Mouse (Mus musculus): ENCODE data around the gene Ndrg3.
"Not testable (repeated sequence)": the region's sequence is repeated elsewhere in the genome, so short reads cannot be mapped to it uniquely, and the experiment has no call there.

Gene Ndrg3

DNA sequence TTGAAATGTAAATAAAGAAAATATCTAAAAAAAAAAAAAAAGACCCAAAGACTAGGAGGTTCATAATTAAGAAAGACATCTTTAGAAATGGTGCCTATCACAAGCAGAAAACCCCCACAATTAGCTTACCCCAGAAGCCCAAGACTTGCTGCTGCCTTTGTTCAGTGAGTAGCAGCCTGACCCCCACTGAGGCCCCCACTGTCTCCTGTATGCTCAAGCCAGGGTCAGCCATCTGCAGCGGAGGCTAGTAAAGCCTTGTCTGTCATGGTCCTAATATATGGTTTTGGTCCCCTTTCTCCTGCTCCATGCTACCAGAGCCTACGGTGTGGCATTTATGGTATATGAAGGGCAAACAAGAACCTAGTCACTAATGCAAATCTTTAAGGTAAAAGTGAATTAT is 90.5 kb downstream of the Ndrg3 start:
- no peak for DNase-seq (ENCODE audit: low read depth)

DNA sequence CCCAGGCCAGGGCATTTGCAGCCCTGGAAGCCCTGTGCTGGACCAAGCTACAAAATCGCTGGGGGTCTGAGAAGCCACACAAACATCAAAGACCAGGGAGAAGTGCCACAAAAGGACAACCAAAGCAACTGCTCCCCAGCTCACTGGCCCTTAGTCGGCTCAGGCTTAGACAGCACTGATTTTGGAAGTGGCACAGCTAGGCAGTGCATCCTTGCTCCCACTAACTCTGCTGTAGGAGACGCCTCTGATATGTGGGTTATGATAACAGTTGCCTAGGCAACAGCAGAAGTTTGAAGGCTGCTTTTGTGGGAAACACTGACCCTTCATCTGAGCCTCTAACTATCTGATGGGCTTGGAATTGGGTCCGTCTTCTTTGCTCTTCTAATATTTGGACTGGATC is 92.7 kb downstream of the Ndrg3 start:
- DNase-seq (ENCODE audit: low read depth): no peak

DNA sequence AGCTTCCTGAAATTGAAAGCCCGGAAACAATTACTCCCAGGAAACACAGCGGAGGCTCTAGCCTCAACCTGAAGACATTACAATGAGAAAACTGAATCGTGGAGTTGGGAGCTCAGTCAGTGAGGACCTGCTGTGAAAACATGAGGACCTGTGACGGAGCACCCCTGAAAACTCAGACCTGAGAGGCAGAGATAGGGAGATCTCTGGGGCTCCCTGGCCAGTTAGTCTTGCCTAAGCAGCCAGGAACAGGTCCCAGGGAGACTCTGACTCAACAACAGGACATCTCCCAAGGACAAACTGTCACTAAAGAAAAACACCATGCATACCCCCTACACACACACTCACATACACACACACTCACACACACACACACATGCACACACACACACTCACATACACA is 93.5 kb downstream of the Ndrg3 start:
- DNase-seq (ENCODE audit: low read depth): no peak

DNA sequence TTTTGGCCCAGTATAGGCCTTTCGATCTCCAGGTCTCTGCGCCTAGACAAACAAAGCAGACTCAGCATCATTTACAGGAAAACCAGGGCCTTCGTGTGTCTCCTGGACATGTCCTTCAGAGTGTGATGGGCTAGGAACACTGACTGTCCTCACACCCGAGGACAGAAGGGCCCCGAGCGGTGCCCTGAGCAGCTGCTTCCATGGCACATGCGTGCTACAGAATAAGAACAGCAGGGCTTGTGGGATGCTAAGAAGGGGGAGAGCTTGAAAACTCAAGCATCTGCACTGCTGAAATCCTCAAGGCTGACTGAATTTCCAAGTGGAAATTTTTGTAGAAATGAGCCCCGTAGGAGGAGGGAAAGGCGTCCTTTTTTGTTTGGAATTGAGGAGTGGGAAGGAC is 94.8 kb downstream of the Ndrg3 start:
- no peak for DNase-seq (ENCODE audit: low read depth)

DNA sequence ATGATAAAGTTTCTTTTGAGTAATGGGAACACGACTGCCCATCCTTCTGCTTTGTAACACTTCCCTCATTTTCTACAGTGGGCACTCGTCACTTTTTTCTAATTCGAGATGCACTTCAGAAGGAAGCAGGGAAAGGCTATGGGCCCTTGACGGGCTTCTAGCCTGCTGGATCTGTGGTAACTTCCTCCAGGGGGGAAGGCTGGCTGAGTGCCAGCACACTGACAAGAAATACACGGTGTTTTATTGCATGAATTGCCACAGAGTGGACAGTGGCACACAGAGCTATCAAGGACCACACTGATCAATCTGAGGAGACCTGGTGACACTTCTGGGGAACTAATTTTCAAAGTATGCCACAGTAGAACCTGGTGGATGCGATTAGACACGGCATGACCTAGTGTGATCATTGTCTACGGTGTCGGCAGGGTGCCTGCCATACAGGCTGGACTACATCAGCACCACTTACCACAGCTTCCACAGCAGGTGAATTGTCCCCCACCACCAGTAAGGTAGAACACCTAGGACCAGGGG is 95.4 kb downstream of the Ndrg3 start:
- no peak for DNase-seq (ENCODE audit: low read depth)

DNA sequence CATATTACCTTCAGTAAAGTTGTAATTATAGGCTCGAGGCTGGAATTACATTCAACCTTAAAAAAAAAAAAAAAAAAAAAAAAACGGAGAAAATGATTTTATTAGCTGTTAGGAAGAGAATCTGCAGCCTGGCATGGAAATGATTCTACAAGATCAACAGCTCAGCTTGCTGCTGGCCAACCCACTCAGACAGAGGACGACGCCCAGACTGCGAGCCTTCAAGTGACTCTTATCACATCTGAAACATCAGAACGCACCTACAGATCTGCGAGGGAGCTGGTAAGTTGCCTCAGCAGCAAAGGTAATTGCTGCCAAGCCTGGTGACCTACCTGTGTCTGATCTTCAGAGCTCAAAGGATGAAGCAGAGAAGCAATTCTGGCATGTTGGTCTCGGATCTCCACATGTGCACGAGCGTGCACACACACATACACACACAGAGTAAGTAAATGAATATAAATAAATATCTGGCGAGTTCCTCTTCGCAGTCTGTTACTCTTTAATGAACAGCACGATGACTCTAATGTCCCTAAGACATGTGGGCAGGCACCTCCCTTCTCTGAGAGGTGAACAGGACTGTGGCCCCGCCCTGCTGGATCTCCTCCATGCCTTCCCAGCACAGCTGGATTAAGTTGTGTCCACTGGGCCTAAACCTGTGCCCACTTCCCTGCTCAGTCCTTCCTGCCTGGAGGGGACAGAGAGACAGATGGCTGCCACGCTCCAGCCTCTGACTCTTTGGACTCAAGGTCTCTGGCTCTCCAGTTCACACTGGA is 97.2 kb downstream of the Ndrg3 start:
- no peak for DNase-seq (ENCODE audit: low read depth)

DNA sequence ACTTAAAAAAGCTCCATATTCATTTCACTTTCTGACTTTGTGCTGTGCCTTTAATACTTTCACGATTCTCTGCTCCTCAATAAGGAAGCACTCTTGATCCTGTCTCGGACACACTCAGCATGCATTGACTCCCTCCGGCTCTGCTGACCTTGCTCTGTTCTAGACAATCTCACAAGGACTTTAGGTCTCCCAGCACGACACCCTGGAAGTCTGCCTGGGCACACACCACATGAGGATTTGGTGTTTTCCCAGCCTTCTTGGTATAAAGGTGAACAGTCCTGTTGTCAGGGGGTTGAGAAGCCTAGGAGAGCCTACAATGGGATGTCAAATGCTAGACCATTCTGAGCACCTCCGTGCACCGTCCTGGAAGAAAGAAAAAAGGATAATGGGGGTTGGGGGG is 99.0 kb downstream of the Ndrg3 start:
- no peak for DNase-seq (ENCODE audit: low read depth)

DNA sequence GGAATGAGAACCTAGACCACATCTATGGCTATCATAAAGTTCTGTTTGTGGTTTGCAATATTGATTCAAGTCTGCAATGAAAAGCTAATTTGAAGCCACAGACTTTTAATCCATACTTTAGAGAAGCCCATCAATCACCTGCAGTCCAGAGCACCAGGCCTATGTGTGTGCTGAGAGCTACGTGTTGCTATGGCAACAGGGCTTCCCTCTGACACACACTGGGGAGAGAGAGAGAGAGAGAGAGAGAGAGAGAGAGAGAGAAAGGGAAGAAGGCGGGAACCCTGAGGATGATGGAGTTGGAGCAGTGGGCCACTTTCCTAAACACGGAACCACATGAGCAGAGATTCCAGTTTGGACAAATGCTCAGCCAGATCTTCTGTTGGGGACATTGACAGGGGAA is 99.6 kb downstream of the Ndrg3 start:
- DNase-seq (ENCODE audit: low read depth): no peak

DNA sequence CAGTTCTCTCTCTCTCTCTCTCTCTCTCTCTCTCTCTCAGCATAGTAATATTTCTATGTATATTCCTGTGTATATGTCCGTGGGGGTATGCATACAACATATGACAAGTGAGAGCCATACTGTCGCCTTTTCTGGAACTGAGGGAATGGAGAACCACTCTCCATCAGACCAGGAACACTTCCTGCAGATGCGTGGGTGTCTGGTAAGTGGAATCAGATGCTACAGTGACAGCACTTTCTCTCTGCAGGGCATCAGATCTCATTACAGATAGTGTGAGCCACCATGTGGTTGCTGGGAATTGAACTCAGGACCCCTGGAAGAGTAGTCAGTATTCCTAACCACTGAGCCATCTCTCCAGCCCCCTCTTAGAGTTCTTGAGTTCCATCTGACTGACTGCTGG is 103.4 kb downstream of the Ndrg3 start:
- no peak for DNase-seq (ENCODE audit: low read depth)

DNA sequence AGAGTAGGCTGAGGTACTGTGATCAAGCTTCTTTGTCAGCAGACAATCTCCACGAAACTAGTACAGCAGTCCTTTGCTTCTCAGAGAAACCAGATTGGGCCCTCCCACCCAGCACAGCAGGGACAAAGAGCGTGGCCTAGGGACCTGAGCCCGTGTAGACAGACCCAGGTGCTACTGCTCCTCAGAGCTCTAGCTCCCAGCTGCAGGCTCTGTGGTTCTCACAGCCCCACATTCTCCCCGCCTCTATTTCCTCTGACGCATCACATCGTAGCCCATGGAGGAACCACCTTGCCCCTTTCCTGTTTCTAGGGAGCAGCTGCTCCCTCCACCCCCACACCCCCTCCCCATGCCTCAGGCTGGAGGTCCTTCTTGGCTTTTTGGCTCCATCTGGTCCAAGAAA is 104.8 kb downstream of the Ndrg3 start, which contains the start of gene Sla2:
Gene Sla2 (minus strand): TSS at position 176 of the 400 bp plus-strand sequence.
- peak; percentile 54 for DNase-seq (ENCODE audit: low read depth)

DNA sequence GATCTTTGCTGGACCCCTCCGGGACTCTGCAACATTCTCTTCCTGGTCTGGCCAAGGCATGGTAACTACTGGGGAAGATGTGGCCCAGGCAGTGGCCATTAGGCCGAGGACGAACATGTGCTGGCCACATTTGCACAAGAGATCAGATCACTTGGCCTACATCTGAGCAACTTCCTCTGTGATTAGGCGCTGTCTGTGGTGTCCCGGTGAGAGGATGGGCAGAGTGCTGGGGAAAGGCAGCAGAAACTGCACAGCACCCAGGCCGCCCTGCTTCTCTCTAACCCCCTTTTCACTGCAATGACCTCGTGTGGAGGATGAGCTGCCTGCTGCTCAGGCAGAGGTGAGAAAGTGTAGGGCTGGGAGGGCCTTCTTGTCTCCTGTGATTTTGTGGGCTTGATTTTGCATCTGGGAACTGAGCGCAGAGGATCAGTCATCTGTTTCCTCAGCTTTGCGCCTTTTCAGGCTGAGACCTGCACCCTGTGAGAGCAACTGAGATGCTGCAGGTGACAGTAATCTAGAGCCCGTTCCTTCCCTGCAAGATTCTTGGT is 105.7 kb downstream of the Ndrg3 start:
- DNase-seq (ENCODE audit: low read depth): no peak

DNA sequence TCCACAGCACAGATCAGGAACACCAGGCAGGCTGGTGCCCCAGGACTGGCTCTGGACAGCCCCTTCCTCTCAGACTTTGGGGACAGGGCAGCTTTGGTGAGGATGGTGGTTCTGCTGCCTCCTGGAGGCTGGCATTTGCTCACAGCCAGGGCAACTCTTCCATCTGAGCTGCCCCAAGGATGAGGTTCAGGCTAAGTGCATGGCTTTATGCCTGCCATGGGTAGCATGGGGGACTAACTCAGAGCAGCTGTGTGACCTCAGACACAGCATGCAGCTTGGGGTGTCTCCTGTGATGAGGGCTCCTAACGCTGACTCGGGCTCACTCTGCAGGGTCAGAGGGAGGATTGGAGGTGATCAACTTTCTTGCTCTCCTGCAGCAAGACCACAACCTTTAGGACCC is 106.2 kb downstream of the Ndrg3 start:
- DNase-seq (ENCODE audit: low read depth): not testable (repeated sequence)

DNA sequence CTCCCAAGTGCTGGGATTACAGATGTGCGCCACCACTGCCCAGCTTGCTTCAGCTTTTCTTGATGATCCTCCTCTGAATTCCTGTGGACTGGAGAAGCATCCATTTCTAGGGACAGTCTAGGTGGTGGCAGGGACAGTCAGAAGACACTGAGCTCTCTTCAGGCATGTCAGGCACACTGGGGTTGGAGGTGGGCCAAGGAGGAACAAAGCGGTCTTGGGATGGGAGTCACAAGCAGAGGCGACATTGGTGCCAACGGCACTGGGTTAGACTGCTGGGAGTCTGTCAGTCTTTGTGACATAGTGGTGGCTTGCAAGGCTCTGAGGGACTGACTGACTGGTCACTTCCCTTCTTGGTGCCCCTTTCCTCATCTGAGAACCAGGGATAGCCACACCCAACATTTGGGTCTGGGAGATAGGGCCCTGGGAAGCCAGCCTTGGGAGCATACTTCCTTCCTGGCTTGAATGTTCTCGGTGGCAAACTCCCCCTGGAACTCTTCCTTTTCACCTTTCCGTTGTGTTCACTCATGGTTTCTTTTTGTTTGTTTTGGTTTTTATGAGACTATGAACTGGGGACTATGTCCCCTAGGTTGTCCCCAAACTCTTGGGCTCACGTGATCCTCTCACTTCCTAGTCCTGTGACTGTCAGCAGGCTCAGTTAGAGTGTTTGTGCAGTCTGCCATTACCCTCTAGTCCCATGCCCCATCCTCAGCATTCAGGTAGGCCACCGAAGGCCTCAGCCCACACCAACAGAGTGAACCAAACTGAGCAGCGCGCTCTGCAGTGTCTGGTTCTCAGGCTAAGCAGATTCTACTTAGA is 107.3 kb downstream of the Ndrg3 start:
- DNase-seq (ENCODE audit: low read depth): no peak

DNA sequence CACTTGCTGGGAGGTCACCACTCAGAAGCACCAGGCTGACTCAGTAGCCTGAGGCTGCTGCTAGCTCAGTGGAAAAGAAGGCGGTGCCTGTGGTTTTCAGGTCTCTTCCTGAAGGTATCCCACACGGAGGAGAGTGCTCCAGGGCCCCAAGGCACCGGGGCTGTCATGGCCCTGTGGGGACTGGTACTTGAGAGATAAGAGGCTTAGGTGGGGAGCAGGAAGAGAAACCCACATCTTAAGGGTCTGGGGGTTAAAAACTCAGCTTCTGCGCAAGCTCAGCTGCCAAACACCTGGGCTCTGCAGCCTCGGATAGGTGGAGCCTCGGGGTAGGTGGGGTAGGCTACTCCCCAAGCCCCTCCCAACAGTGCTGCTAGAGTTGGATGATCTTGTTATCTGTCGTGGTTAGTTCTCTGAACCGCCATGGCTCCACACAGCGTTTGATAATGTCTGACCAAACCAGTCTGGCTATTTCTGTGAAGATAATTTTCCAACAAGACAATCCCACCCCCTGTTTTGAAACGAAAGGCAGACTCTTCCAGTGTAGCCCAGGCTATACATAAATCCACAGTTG is 109.3 kb downstream of the Ndrg3 start:
- DNase-seq (ENCODE audit: low read depth): no peak

DNA sequence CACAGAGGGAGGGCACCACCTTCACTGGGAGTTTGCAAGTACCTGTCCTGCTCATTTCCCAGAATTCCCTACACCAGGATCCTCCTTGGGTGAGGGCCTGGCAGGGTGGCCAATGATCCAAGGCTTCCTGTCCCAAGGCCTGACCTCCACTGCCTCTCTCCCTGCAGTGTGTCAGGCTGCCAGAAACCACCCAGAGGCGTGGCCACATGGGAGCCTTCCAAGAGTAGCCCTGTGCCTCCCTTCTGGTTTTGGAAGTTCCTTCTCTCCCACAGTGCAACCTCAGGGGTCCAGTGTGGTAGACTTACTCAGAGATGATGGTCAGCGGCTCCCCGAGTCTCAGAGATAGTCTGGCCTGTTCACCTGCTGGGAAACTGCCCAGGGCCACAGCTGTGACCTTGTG is 112.3 kb downstream of the Ndrg3 start:
- no peak for DNase-seq (ENCODE audit: low read depth)

DNA sequence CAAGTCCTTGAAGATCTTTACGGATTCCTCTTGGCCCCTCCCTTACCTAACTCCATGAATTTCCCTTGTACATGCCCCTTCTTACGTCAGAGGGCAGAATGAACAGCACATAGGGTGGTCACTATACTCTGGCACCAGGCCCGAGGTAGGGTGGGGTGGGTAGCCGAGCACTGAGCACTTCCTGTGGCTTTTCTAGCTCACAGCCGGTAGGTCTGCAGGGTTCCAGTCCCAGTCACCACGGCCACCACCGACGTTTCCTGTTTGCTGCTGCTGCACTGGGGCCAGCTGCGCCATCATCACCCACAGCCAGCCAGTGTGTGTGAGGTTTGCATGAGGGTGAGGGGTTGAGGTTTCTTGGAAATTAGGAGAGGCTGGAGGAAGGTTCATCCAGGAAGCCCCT is 114.1 kb downstream of the Ndrg3 start:
- no peak for DNase-seq (ENCODE audit: low read depth)
